Mouse (Mus musculus): ENCODE data around the gene Lrfn3.

DNA sequence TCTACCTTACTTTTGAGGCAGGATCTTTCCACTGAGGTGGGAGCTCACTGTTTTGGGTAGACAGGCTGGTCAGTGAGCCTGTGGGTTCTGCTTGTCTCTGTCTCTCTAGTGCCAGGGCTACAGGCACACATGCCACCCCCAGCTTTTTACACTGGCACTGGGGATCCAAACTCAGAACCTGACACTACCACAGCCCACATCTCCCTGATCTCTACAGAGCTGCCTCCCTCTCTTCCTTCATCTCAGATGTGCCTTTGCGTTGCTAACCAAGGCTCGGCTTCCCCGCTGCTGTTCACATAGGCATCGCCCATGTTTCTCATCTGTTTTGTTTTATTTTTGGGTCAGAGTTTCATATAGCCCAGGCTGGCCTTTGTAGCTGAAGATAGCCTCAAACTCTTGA, 31.1 kb upstream of the Lrfn3 start:
- TF ChIP-seq CTCF (IDR thresholded peaks at IDR 0.05; ENCODE audit: low read depth) = no peak
- no peak for TF ChIP-seq EP300 (IDR thresholded peaks at IDR 0.05; ENCODE audit: low read depth)

Measured in liver, postnatal 0 days (tissue).